Mouse (Mus musculus) lung, postnatal 0 days (tissue): ENCODE results near the gene Ahnak. TPM values are rescaled to one million over a fixed set of nuclear protein-coding genes. Genes with fewer than 3 reads are reported as not detected.
"Not testable (repeated sequence)": the region's sequence is repeated elsewhere in the genome, so short reads cannot be mapped to it uniquely, and the experiment has no call there.

Source experiments
- ATAC-seq: fragments of 200-750 bp; cut with Nextera tagmentation; 2 replicates; pipeline ENCODE4 v1.8.0; 2017; ENCODE audit warnings: moderate library complexity
- DNase-seq: peaks from one replicate; pipeline ENCODE4 v3.0.0-alpha.2; 2016; ENCODE audit warnings: low spot score
- H3K27ac ChIP-seq: fragments of 300-500 bp; sonication (generic); 2 replicates; pipeline ENCODE4 v1.5.1; 2014; ENCODE audit warnings: antibody characterized with exemption, mild to moderate bottlenecking, low read length, mixed read lengths
- H3K27me3 ChIP-seq: fragments of 300-500 bp; sonication (generic); replicated peaks from 2 replicates; pipeline ENCODE4 v1.6.1; 2014; ENCODE audit warnings: low read length, mixed read lengths; ENCODE audit not compliant: insufficient read depth
- H3K36me3 ChIP-seq: fragments of 300-500 bp; sonication (generic); 2 replicates; pipeline ENCODE4 v1.6.1; 2014; ENCODE audit warnings: low read length, mixed read lengths; ENCODE audit not compliant: insufficient read depth
- H3K4me1 ChIP-seq: fragments of 300-500 bp; sonication (generic); 2 replicates; pipeline ENCODE4 v1.6.1; 2014; ENCODE audit warnings: antibody characterized with exemption, low read depth, low read length, mixed read lengths; ENCODE audit not compliant: insufficient read depth
- H3K4me2 ChIP-seq: fragments of 300-500 bp; sonication (generic); replicated peaks from 2 replicates; pipeline ENCODE4 v1.6.1; 2014; ENCODE audit warnings: low read depth, mild to moderate bottlenecking, low read length, moderate library complexity, mixed read lengths
- H3K4me3 ChIP-seq: fragments of 300-500 bp; sonication (generic); 2 replicates; pipeline ENCODE4 v1.5.1; 2014; ENCODE audit warnings: low read depth, low read length
- H3K9ac ChIP-seq: fragments of 300-500 bp; sonication (generic); replicated peaks from 2 replicates; pipeline ENCODE4 v1.6.1; 2014; ENCODE audit warnings: low read depth, mild to moderate bottlenecking
- H3K9me3 ChIP-seq: fragments of 300-500 bp; sonication (generic); 2 replicates; pipeline ENCODE4 v1.6.1; 2016; ENCODE audit warnings: low read length, mixed read lengths
- CTCF ChIP-seq: IDR thresholded peaks from 2 replicates; pipeline ENCODE4 v1.5.1; 2016; ENCODE audit warnings: antibody characterized with exemption, mild to moderate bottlenecking
- EP300 ChIP-seq: IDR thresholded peaks from 2 replicates; pipeline ENCODE4 v1.6.1; 2016; ENCODE audit warnings: antibody characterized with exemption, mild to moderate bottlenecking, control low read depth
- WGBS: fragments of 180-500 bp; shearing (Covaris S2); extraction: QIAGEN DNeasy Blood & Tissue Kit; methylation state at CpG from one replicate; pipeline ENCODE4 v1.1.7; 2014; 5-methylcytosine and 5-hydroxymethylcytosine counted together
- polyA plus RNA-seq: library from polyadenylated mRNA; unstranded; fragments of >200 nt; fragmentation: Nextera tagmentation; extraction: Ambion mirVana; gene quantifications from 2 replicates; pipeline ENCODE4 v1.2.1, GENCODE M21; 2015

Gene Ahnak
- polyA plus RNA-seq, 1 experiment from 2014 or later: 151 TPM

- Histone ChIP-seq H3K27me3 (no peaks in the 10 kb centered on the region), H3K9ac (peak overlapping the region; percentile 81), H3K4me3 (peak overlapping the region; percentile 64), H3K4me1 (0 out of 2 replicates have a peak, but pooled peaks cover 4% of the 10 kb centered on the region), H3K9me3 (no peaks in the 10 kb centered on the region), H3K27ac (peak overlapping the region; percentile 98), H3K36me3 (peaks cover 31% of the 10 kb centered on the region), H3K4me2 (peak overlapping the region; percentile 58)
- ATAC-seq (peak; percentile 41), DNase-seq (peak; percentile 83)
- TF ChIP-seq CTCF (no peak), EP300 (no peak)
- WGBS: 13% methylated on average over 5 of the region's 5 CpGs
These were observed 22.9 kb upstream of the Ahnak start for GRCm38 (mm10) chr19:8966198-8966589.

GRCm38 (mm10) chr19:8966590-8967372 is 22.3 kb upstream of the Ahnak start, which contains the start of gene Eef1g:
TSS of gene Eef1g (plus strand) at chr19:8967041.
- H3K9me3 ChIP-seq: no peaks in the 10 kb centered on the region
- under 1% methylated on average over 50 of the region's 52 CpGs for WGBS
- peaks cover 34% of the 10 kb centered on the region for H3K36me3 ChIP-seq
- H3K27ac ChIP-seq: peak within 1 kb of the TSS; percentile 98
- peak within 1 kb of the TSS; percentile 82 for H3K4me2 ChIP-seq
- 0 out of 2 replicates have a peak, but pooled peaks cover 4% of the 10 kb centered on the region for H3K4me1 ChIP-seq
- H3K4me3 ChIP-seq: peak within 1 kb of the TSS; percentile 64
- no peaks in the 10 kb centered on the region for H3K27me3 ChIP-seq
- DNase-seq (peak; percentile 100), ATAC-seq (peak; percentile 99)
- H3K9ac ChIP-seq: peak within 1 kb of the TSS; percentile 83
- TF ChIP-seq EP300: peak; percentile 88
- no peak for TF ChIP-seq CTCF

- H3K27me3 ChIP-seq: no peaks in the 10 kb centered on the region
- no peak for DNase-seq
- no peak for ATAC-seq
- H3K9me3 ChIP-seq: no peaks in the 10 kb centered on the region
- WGBS: under 1% methylated on average over 8 of the region's 8 CpGs
- 0 out of 2 replicates have a peak, but pooled peaks cover 4% of the 10 kb centered on the region for H3K4me1 ChIP-seq
- peak overlapping the region; percentile 83 for H3K9ac ChIP-seq
- H3K4me3 ChIP-seq: peak overlapping the region; percentile 64
- H3K4me2 ChIP-seq: peak overlapping the region; percentile 82
- H3K36me3 ChIP-seq: peaks cover 37% of the 10 kb centered on the region
- peak overlapping the region; percentile 72 for H3K27ac ChIP-seq
- TF ChIP-seq EP300 (no peak), CTCF (no peak)
These were observed 21.7 kb upstream of the Ahnak start for GRCm38 (mm10) chr19:8967373-8967743.

GRCm38 (mm10) chr19:8967893-8968292 is 21.2 kb upstream of the Ahnak start:
- WGBS: 1% methylated on average over 9 of the region's 9 CpGs
- peak; percentile 16 for DNase-seq
- TF ChIP-seq CTCF: no peak
- no peak for TF ChIP-seq EP300
- ATAC-seq: no peak
- Histone ChIP-seq H3K9ac (peak overlapping the region; percentile 83), H3K36me3 (peaks cover 40% of the 10 kb centered on the region), H3K4me3 (peak overlapping the region; percentile 64), H3K27me3 (no peaks in the 10 kb centered on the region), H3K4me1 (0 out of 2 replicates have a peak, but pooled peaks cover 4% of the 10 kb centered on the region), H3K27ac (peak overlapping the region; percentile 72; the same call in 1 of the 2 replicates), H3K9me3 (no peaks in the 10 kb centered on the region), H3K4me2 (peak overlapping the region; percentile 82)

GRCm38 (mm10) chr19:8972491-8972890 is 16.6 kb upstream of the Ahnak start:
- peaks cover 45% of the 10 kb centered on the region for H3K36me3 ChIP-seq
- H3K4me2 ChIP-seq, DNase-seq, H3K9me3 ChIP-seq, H3K4me3 ChIP-seq, H3K27ac ChIP-seq, H3K27me3 ChIP-seq, H3K9ac ChIP-seq, H3K4me1 ChIP-seq, ATAC-seq: not testable (repeated sequence)
- WGBS: 70% methylated on average over 8 of the region's 8 CpGs

- DNase-seq: peak; percentile 4
- ATAC-seq: no peak
- H3K36me3 ChIP-seq: peaks cover 49% of the 10 kb centered on the region
- H3K4me2 ChIP-seq: no peak overlapping the region
- no peak overlapping the region for H3K9ac ChIP-seq
- 73% methylated on average over 1 of the region's 1 CpGs for WGBS
- no peaks in the 10 kb centered on the region for H3K27me3 ChIP-seq
- no peaks in the 10 kb centered on the region for H3K9me3 ChIP-seq
- H3K27ac ChIP-seq: no peak overlapping the region
- TF ChIP-seq CTCF: peak; percentile 16; the same call in 1 of the 2 replicates
- no peak for TF ChIP-seq EP300
- H3K4me1 ChIP-seq: no peaks in the 10 kb centered on the region
- H3K4me3 ChIP-seq: no peak overlapping the region
These were observed 14.4 kb upstream of the Ahnak start for GRCm38 (mm10) chr19:8974638-8975037.
